Mouse (Mus musculus): ENCODE results near the gene Tas2r116. TPM values are rescaled to one million over a fixed set of nuclear protein-coding genes. Genes with fewer than 3 reads are reported as not detected.

Tas2r116 gene
- polyA plus RNA-seq (2017; shearing (Covaris generic)): not detected

GRCm38 (mm10) chr6:132855138-132855537, at the start of gene Tas2r116:
Gene Tas2r116 (plus strand): TSS chr6:132855438.

GRCm38 (mm10) chr6:132846842-132847241, 8.4 kb upstream of the Tas2r116 start, which contains the start of gene Tas2r123:
Gene Tas2r123 (plus strand): TSS chr6:132847142.

GRCm38 (mm10) chr6:132867708-132868107, 12.5 kb downstream of the Tas2r116 start, which contains the start of gene Tas2r110:
Gene Tas2r110 (plus strand): TSS chr6:132868008.

GRCm38 (mm10) chr6:132892711-132893110, 37.5 kb downstream of the Tas2r116 start, which contains the start of gene Tas2r113:
Gene Tas2r113 (plus strand): TSS chr6:132893011.

Other genes starting within 250 kb of the Tas2r116 start
- 0.17 TPM for gene A630073D07Rik, start 203.9 kb upstream of the Tas2r116 start, polyA plus RNA-seq (2017; shearing (Covaris generic))
- not detected for gene Tas2r120, start 198.5 kb upstream of the Tas2r116 start, polyA plus RNA-seq (2017; shearing (Covaris generic))
- gene Tas2r121, start 154.4 kb upstream of the Tas2r116 start, polyA plus RNA-seq (2017; shearing (Covaris generic)): not detected
- gene Tas2r122, start 143.5 kb upstream of the Tas2r116 start, polyA plus RNA-seq (2017; shearing (Covaris generic)): not detected
- not detected for gene Tas2r115, start 117.4 kb upstream of the Tas2r116 start, polyA plus RNA-seq (2017; shearing (Covaris generic))
- gene Tas2r124, start 100.7 kb upstream of the Tas2r116 start, polyA plus RNA-seq (2017; shearing (Covaris generic)): not detected
- gene Tas2r102, start 93.3 kb upstream of the Tas2r116 start, polyA plus RNA-seq (2017; shearing (Covaris generic)): not detected
- gene Tas2r136, start 77.3 kb upstream of the Tas2r116 start, polyA plus RNA-seq (2017; shearing (Covaris generic)): not detected
- gene Tas2r117, start 52.6 kb upstream of the Tas2r116 start, polyA plus RNA-seq (2017; shearing (Covaris generic)): not detected
- gene Tas2r123, start 8.3 kb upstream of the Tas2r116 start, polyA plus RNA-seq (2017; shearing (Covaris generic)): not detected
- gene Tas2r110, start 12.6 kb downstream of the Tas2r116 start, polyA plus RNA-seq (2017; shearing (Covaris generic)): not detected
- not detected for gene Tas2r113, start 37.6 kb downstream of the Tas2r116 start, polyA plus RNA-seq (2017; shearing (Covaris generic))
- not detected for gene Tas2r125, start 54.2 kb downstream of the Tas2r116 start, polyA plus RNA-seq (2017; shearing (Covaris generic))
- not detected for gene Tas2r129, start 95.7 kb downstream of the Tas2r116 start, polyA plus RNA-seq (2017; shearing (Covaris generic))
- not detected for gene Tas2r131, start 102.5 kb downstream of the Tas2r116 start, polyA plus RNA-seq (2017; shearing (Covaris generic))
- gene Tas2r109, start 125.5 kb downstream of the Tas2r116 start, polyA plus RNA-seq (2017; shearing (Covaris generic)): not detected
- 0.19 TPM for gene Tas2r103, start 181.7 kb downstream of the Tas2r116 start, polyA plus RNA-seq (2017; shearing (Covaris generic))
- gene Tas2r140, start 200.4 kb downstream of the Tas2r116 start, polyA plus RNA-seq (2017; shearing (Covaris generic)): not detected
- 15.5 TPM for gene Smim10l1, start 249.5 kb downstream of the Tas2r116 start, polyA plus RNA-seq (2017; shearing (Covaris generic))